Mouse (Mus musculus) urinary bladder, postnatal 10 days (tissue): ENCODE measurements at regions not wholly inside any gene's neighbourhood (a gene's known extent, or its start where the extent isn't known, plus 50 kb on each side); places are given as distances from the start of the nearest gene placed in this dataset.
"Not testable (repeated sequence)": the region's sequence is repeated elsewhere in the genome, so short reads cannot be mapped to it uniquely, and the experiment has no call there.

Experiments
- DNase-seq: peaks from one replicate; pipeline ENCODE4 v3.0.0; 2022; ENCODE audit warnings: low spot score

DNA sequence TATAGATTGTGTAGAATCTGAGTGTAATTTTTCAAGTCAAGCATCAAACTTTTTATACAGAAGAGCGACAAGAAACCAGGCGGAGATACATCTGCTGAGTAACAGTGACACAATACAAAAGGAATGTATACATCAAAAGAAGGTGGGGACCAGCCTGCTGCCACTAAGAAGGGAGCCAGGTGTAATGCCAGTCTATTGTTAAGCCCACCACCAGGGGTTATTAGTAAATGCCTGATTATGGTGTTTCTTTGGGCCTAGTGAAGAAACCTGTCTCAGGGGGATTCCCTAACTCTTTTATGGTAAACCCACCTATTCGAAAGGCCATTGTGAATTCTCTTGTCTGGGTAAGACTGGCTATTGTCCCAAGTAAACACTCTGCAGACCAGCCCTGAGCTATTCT, 126.3 kb upstream of the Thpo start:
- DNase-seq, result not testable (repeated sequence)

DNA sequence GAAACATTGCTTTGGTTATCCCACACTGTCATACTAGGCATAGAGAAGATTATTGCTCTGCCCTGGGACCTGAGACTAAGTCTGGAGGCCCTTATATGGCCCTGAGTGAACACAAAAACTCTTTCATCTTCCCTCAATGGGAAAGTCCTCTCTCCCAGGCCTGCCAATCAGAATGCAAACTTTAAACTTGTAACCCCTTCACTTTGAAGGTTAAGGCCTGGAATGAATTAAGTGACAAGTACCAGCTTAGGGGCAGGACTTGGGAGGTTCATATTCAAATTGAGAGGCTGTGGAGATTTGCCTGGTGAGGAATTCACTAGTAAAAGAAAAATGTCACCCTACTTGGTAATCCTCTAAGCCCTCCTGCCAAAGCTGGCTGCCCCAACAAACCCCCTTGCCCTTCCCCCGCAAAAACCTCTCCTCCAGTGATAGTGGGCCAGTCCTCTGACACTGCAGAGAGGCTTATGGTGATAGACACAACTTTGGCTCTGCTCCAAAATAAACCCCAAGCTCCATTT, 120.4 kb upstream of the Thpo start:
- DNase-seq, result no peak

DNA sequence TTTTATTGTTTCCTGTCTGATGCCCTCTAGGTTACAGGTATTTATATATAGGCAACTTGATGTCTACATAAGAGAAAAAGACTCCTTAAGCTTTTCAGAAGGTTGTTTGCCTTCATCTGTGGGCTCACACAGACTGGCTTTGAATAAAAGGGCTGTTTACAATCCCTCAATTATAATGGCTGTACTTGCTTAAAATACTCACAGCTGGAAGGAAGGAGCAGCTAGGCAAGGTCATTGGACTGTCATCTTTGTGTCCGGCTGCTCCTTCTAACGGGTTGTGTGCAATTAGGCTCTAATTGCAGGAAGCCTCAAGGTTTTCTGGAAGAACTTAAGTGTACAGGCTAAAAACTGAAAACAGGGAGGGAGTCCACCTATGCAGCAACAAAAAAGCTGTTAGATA, 103.8 kb upstream of the Thpo start:
- no peak for DNase-seq

DNA sequence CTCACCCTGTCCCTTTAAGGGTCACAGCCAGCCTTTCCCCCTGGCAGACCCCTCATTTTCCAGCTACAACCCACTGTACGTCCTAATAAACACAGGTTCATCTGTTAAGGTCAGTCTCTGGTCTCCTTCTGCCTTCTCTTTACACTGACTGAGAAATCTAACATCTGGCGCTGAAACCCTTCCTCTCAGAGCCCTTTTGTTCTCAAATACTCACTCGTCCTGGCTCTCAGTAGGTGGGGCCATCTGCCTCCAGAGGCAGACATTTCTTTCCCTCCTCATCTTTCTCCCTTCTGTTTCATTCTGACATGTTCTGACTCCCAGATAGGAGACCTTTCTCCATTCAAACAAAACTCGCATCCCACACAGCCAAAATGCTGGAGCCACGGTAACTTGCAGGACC, 102.6 kb upstream of the Thpo start:
- no peak for DNase-seq

DNA sequence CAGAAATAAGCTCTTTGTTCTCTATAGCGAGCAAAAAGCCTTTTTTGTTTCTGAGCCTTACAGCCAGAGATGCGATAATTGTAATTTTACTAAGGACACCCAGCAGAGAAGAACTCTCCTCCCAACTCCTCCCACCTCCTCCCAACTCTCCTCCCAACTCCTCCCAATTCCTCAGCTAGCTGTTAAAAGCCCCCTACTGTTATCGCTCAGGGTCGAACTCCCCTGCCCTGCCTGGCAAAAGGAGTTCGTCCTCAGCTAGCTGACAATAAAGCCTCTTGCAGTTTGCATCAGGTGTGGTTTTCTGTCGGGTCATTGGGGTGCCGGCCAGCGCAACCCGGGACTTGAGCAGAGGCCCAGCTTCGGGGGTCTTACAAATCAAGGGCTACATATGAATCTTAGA, 99.5 kb upstream of the Thpo start:
- DNase-seq, result not testable (repeated sequence)

DNA sequence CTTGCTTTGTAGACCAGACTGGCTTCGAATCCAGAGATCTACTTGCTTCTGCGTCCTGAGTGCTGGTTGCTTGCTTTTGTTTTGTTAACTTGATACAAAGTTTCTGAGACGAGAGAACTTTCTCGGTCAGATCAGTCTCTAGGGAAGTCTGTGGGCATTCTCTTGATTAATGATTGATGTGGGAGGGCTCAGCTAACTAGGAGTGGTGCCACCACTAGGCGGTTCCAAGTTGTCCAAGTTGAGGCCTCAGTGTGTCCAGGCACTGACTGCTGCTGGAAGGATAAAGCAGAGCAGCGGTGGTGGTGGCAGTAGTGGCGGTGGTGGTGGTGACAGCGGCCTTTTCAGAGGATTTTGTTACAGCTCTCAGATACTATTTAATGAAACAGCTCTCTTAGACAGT, 99.0 kb upstream of the Thpo start:
- DNase-seq, result no peak

DNA sequence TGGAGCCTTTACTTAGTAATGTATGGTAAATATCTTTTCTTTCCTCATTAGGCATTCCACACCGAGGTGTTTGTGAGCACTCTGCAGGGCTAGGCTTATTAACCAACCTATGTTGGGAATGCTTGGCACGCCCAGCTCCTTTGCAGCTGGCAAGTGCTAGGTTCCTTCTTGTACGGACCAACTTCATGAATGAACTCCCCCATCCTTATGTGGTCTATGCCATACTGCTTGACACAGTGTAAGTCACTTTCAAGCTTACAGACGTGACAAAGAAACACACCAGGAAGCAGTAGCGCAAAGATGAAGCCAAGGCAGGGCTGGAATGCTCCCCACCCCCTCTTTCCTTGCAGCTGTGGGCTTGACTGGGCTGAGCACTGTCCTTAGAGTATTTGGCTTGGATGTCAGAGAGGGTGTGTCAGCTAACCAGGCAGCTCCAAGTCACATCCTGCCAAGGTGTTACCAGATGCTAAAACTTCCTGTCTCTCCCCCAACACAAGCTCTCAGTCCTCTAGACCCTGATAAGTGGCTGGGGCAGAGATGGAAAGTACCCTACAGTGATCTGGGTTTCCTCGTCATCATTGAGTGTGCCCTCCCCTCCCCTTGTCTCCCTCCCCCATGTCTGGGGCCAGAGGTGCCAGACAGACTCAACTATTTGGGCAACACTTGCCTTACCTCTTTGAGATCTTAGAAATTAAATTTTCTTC, 95.6 kb upstream of the Thpo start:
- DNase-seq, result no peak

DNA sequence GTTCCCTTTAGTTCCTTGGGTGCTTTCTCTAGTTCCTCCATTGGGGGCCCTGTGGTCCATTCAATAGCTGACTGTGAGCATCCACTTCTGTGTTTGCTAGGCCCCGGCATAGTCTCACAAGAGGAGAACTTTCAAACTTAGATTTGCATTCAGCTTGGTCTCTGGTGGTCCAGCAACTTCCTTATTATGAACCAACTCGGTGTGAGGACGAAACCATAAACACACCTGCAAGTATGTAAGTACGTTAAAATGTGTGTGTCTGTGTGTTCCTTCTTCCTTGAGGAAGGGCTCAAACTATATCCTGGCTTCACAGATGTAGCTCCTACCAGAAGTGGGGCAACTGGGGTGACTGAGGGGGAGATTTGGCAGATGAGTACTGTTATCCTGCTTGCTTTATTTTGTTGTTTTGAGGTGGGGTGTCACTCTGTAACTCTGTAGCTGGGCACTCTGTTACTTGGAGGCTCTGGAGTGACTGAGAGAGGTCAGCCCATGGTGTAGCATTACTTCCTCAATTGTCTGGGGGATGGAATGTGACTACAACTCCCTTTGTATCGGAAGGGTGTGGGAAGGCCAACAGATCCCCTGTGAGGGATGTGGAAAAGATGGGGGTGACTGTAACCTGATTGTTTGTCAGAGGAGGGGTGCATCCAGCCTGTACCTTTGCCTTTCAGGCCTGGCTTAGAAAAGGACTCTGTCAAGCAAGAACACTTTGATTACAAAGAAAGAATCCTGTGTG, 94.9 kb upstream of the Thpo start:
- no peak for DNase-seq

DNA sequence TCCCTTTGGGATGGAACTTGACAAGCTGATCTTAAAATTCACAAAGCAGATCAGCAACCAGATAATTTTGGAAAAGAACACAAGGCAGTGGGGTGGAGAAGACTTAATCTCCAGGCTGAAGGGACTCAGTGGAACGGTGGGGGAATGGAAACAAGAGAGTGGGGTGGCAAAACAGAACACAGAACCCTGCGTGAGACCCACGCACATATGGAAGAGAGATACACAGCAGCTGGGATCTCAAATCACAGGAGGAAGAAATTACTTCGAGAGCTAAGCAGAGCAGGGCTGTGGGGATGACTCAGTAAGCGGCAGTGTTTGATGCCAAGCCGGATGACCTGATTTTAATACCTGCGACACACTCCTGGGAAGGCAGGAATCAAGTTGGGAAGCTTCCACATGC, 89.9 kb upstream of the Thpo start:
- no peak for DNase-seq

DNA sequence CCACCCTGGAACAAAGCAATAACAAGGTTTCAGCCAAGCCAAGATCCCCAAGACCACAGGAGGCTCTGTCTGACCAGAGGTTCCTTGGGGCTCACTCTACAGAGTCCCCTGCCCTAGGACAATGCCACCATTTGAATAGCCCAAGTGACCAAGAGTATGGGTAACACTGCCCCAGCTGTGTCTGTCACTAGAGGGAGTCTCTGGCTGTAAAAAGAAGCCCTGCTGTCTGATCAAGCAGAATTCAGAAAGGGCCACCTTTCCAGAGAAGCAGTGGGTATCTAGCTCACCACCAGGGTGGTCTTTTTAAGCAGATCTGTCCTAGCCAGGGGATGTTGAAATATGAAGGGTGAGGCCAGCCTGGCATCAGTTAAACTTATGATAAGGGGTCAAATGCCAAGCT, 86.6 kb upstream of the Thpo start:
- DNase-seq, result no peak

DNA sequence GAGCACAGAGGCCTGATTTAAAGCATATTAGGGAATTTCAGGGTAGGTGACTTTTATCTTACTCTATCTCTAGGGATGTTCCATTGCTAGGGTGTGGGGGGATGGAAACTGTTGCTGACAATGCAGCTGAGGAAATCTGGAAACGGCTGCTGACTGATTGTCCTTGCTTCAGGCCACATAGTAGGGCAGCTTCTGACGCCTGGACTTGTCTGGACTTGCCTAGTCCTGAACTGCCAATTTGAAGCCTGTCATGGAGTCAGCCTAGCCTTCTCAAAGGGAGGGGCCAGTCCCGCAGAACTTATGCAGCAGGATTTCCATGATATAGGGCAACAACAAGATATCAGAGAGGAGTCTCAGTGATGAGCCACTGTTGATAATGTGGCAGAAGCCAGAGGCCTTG, 85.3 kb upstream of the Thpo start:
- DNase-seq, result no peak

DNA sequence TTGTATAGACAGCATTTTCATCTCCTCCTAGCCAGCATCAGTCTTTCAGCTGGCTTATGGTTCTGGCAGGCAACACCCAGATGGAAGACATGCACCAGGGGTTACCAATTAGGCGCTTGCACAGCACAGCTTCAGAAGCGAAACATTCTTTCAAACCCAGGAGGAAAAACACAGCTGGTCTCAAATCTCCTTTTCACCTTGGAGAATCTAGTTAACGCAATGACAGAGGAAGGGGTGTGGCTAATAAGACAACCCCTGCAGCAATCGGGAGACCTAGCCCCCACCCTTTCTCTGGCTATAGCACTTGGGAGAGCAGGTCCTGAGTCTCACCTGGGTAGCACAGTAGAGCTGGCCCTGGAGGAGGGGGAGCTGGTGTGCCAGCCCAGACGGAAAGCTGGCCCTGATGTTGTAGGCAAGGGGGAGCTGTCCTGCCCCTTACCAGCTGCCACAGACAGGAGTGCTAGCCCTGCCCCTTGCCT, 84.4 kb upstream of the Thpo start:
- DNase-seq, result no peak

DNA sequence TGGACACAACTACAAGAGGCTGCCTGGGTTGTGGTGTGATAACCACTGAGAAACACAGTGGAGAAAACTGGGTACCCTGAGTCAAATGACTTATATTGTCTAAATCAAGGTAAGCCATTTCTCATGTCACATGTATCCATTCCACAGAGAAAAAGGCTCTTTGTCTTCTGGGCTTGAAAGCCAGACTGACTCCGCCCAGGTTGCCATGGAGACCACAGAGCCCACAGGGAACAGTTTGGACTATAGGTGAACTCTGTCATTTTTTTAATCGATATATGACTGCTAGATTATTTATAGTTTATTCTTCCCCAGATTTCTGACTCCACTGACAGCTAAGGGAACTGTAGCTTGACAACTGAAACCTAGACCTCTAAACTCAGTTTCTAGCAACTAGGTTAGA, 80.7 kb upstream of the Thpo start:
- no peak for DNase-seq

DNA sequence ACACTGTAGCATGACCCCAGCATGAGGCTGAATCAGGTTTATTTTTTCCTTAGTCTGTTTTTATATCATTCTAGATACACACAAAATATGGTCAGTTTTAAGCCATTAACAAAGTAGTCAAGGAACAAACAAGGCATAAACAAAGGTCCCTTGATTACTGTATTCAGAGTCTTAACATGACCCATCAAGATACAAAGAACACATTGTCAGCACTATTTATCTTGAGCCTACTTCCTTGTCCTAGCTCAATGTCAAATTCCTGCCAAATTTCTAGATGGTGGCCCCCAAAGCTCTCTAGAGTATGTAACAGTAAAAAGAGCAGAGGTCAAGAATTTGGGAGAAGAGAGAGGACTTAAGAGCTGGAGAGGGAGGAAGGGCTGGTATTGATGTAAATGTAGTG, 79.9 kb upstream of the Thpo start:
- DNase-seq, result no peak

DNA sequence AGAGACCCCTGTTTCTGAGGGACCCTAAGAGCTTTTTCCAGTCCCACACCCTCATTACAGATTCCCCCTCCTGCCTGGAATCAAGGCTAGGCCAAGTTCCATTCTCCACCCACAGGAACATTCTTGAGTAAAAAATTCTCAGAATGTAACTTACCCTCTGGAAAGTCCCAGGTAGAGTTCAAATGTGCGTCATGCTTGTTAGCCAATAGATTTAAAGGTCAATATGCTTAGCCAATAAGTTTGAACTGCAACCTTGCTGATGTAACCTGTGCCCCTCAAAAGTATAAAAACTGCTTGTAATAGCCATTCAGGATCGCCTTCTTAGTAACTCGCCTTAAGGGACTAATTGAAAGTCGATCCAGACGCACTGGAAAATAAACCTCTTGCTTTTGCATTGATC, 77.7 kb upstream of the Thpo start:
- not testable (repeated sequence) for DNase-seq

DNA sequence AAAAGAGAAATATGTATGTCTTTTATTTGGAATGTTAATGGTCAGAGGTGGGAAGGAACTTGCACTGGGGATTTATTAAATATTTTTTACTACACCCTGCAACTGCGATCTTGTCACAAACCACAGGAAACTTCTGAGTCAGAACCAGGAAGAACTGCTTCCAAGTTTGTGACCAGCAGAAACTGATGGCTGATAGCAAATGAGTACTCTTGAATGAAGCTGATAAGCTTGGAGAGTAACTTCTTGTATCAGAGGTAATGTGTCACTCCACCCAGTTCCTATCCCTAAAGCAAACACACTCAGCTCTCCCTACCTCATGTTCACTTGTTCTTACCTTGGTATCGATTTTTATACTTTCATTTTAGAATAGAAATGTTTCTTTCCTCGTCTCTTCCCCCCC, 76.0 kb upstream of the Thpo start:
- no peak for DNase-seq

DNA sequence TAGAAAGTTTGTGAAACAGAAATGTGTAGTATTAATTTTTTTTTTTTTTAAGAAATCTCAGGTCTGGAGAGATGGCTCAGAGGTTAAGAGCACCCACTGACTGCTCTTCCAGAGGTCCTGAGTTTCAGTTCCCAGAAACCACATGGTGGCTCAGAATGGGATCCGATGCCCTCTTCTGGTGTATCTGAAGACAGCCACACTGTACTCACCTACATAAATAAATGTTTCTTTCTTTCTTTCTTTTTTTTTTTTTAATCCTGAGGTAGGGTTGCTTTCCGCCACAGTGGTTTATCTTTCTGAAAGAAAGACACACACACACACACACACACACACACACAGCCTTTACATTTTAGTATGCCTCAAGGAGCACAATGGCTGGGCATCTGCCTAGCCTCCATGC, 74.0 kb upstream of the Thpo start:
- DNase-seq, result no peak

DNA sequence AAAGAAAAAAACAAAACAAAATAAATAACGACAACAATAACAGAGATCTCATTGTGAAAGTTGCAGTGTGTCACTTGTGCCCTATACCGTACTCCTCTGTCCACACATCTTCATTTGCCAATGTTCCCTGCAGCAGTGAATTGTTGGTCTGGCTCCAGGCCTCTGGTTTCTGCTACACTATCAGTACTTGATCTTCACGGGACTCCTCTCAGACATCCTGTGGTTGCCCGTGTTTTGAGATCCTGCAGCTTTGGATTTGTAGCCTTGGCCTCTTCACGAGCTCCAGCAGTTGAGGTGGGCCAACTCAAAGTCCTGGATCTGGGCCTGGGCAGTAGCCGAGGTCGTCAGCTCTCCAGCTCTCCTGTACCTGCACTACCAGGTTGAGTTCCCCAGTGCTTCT, 72.4 kb upstream of the Thpo start:
- no peak for DNase-seq

DNA sequence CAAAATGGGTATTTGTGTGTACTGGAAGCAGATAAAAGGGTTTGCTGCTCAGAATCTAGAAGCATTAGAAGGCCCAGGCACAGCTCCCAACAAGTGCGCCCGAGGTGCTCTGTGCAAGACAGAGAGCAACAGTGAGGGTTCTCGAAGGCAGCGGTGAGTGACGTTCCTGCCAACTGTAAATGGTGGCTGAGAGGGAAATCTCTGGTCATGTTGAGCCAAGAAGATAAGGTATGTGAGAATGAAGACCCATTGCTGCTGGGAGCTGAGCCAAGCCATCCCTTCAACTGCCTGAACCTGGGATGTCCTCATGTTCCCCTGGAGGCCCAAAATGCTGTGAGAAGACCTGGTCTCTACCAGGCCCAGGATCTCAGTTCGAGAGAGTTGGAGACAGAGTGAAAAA, 71.5 kb upstream of the Thpo start:
- no peak for DNase-seq

DNA sequence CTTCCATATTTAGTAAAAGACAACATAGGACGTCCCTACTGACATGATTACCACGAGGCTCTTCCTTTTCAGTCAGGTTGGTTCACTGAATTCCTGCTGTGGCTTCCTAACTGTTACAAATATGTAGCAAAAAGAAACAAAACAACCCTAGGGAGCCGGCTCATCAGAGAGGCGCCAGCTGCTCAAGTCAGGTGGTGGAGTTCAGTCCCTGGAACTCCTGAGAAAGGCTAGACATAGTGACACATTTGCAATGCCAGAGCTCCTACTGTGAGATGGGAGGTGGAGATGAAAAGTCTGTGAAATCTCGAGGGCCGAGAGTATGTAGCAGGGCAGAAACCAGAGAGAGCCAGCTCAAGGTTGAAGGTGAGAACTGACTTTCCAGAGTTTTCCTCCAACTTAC, 70.8 kb upstream of the Thpo start:
- no peak for DNase-seq

DNA sequence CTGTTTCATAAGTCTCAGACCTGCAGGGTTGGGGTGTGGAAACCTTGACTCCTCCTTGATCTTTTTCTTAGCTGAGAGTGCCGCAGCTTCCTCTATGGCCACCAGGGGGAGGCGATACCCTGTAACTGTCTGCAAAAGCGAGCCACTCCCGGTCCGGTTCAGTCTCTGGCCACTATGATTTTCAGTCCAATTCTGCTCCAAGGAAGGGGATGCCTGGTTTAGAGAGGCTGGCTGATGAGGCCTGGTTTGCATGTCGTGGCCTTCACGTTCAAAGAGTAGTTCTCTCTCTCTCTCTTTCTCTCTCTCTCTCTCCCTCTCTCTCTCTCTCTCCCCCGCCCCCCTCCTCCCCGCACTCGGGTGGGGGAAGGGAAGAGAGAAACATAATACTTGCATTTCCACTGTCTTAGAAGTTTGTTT, 70.3 kb upstream of the Thpo start:
- DNase-seq, result peak; percentile 38

DNA sequence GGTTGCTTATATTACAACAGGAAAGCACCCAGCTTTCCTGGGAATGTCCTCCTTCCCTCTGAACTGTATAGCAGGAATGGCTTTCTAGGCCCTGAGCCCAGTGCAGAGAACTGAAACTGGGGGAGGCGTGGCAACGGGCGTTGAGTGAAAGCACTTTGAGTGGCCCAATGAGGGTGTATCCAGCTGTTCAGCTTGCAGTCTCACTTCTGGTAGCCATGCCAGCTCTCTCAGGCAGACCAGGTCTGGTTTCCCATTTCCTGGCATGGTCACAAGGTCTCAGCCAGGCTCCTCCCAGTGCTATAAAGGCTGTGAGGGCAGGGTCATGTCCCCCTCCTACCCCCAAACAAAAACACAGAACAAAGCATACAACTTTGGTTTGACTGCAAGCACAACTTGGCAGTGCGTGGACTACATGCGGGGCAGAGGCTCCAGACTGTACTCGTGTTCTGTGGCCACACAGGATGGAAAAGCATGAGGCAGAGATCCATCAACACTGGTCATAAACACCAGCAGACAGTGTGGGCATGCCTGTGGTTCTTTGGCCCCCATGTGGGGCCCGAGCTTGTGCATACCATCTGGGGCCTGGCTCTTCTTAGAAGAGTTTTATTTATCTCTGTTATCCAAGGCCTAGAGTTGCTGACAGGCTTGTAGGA, 69.1 kb upstream of the Thpo start:
- DNase-seq, result no peak

DNA sequence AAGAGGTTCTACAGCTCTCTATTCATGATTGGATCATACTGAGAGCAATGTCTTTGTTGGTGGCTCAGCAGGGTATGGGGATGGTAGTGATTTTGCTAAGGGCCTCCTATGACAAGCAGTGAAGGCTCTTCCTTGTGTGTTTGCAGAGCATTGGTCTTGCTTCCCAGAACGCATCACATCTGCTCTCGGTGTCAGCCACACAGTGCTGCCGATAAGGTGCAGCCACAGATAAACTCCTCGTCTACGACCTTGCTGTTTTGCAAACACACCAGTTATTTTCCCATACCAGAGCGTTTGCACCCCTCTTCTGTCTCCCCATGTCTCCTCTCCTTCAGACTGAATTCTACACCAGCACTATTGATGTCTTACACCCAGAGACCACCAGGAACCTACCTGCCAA, 68.4 kb upstream of the Thpo start:
- DNase-seq, result no peak
